26 mouse cellular contexts compared by ENCODE assay signal in genomic region chr15:61532040-61532439, GRCm38 (mm10).
A peak's percentile ranks its signal among the peaks of the same experiment; 100 is the strongest.
DNase-seq lines count a peak whose midpoint lies in the region; ATAC-seq lines count a peak whose summit lies in the region.
"Had no signal": no experiment of that assay in that cellular context is flagged by ENCODE, and none has a peak within 500 bp of the region (broad histone marks: within the 10 kb centered on the region; RNA-seq: fewer than 3 reads in every experiment).

No protein-coding gene starts in this region.

- no peak overlapping the region for H3K4me3 ChIP-seq in heart, embryonic 12.5 days
- no peak overlapping the region for H3K4me3 ChIP-seq in hindbrain, embryonic 11.5 days (ENCODE audit: low read depth, low read length)
- H3K4me3 ChIP-seq: forebrain, embryonic 10.5 days; heart, embryonic 15.5 days; intestine, embryonic 15.5 days; limb, embryonic 13.5 days; liver, embryonic 13.5 days; midbrain, embryonic 10.5 days had no signal

- no peaks in the 10 kb centered on the region for H3K9me3 ChIP-seq in heart, embryonic 12.5 days (replicated peaks)
- no peaks in the 10 kb centered on the region for H3K9me3 ChIP-seq in hindbrain, embryonic 11.5 days (ENCODE audit: control insufficient read depth, low read length)
- H3K9me3 ChIP-seq: forebrain, embryonic 10.5 days; heart, embryonic 15.5 days; intestine, embryonic 15.5 days; limb, embryonic 13.5 days; liver, embryonic 13.5 days; midbrain, embryonic 10.5 days had no signal

- no peaks in the 10 kb centered on the region for H3K36me3 ChIP-seq in heart, embryonic 12.5 days
- no peaks in the 10 kb centered on the region for H3K36me3 ChIP-seq in hindbrain, embryonic 11.5 days (ENCODE audit: control insufficient read depth, insufficient read depth, low read length)
- H3K36me3 ChIP-seq: forebrain, embryonic 10.5 days; heart, embryonic 15.5 days; intestine, embryonic 15.5 days; limb, embryonic 13.5 days; liver, embryonic 13.5 days; midbrain, embryonic 10.5 days had no signal

- peaks cover 13% of the 10 kb centered on the region for H3K4me1 ChIP-seq in heart, embryonic 12.5 days (replicated peaks)
- H3K4me1 ChIP-seq in hindbrain, embryonic 11.5 days (replicated peaks; ENCODE audit: control insufficient read depth, insufficient read depth, low read length) = no peaks in the 10 kb centered on the region
- H3K4me1 ChIP-seq: limb, embryonic 13.5 days; liver, embryonic 13.5 days had no signal

- no peaks in the 10 kb centered on the region for H3K27me3 ChIP-seq in heart, embryonic 12.5 days (replicated peaks)
- H3K27me3 ChIP-seq in hindbrain, embryonic 11.5 days (ENCODE audit: control insufficient read depth, insufficient read depth, low read length) = no peaks in the 10 kb centered on the region
- H3K27me3 ChIP-seq: heart, embryonic 15.5 days; intestine, embryonic 15.5 days; limb, embryonic 13.5 days; liver, embryonic 13.5 days had no signal

- DNase-seq in heart, adult 11 months = peak; percentile 87
- DNase-seq in 3134 (ENCODE audit: extremely low read depth, insufficient read length, low spot score) (peak; percentile 42), R1 (ENCODE audit: low read depth, low spot score) (peak; percentile 26)
- peak; percentile 41 for DNase-seq in lung, postnatal 25 days (ENCODE audit: low spot score)
- no peak for DNase-seq in T-cell, adult 2 months (ENCODE audit: low spot score)
- DNase-seq in hindbrain, embryonic 11.5 days (ENCODE audit: low spot score) = no peak
- DNase-seq in c-Kit-positive CD71-positive TER-119-positive erythroid progenitor cells, embryonic 14.5 days (ENCODE audit: low spot score) = no peak
- DNase-seq: adrenal gland, postnatal 14 days; cerebellum, adult 8-10 months; cerebellum, postnatal 36 days; embryo, embryonic 11 days; forebrain, postnatal 0 days; gastrocnemius, postnatal 14 days; kidney, postnatal 25 days; liver, embryonic 13.5 days; right cerebral cortex, postnatal 14 days; thymus, postnatal 14 days had no signal

- ATAC-seq in heart, embryonic 12.5 days (ENCODE audit: insufficient number of reproducible peaks, low FRiP score) = no peak
- no peak for ATAC-seq in hindbrain, embryonic 11.5 days (ENCODE audit: low FRiP score)
- ATAC-seq: forebrain, postnatal 0 days; hindbrain, embryonic 16.5 days; midbrain, embryonic 16.5 days had no signal

- WGBS in heart, embryonic 12.5 days = 63% methylated on average over 2 of the region's 2 CpGs
- 80% methylated on average over 2 of the region's 2 CpGs for WGBS in hindbrain, embryonic 11.5 days

- no peak overlapping the region for H3K27ac ChIP-seq in heart, embryonic 12.5 days (ENCODE audit: poor library complexity, severe bottlenecking)
- no peak overlapping the region for H3K27ac ChIP-seq in hindbrain, embryonic 11.5 days (ENCODE audit: low read depth, low read length)
- H3K27ac ChIP-seq: forebrain, embryonic 10.5 days; heart, embryonic 15.5 days; intestine, embryonic 15.5 days; limb, embryonic 13.5 days; liver, embryonic 13.5 days; macrophage; midbrain, embryonic 10.5 days had no signal

- H3K4me2 ChIP-seq in heart, embryonic 12.5 days = no peak overlapping the region
- H3K4me2 ChIP-seq in hindbrain, embryonic 11.5 days (replicated peaks; ENCODE audit: low read depth, low read length) = no peak overlapping the region
- H3K4me2 ChIP-seq: heart, embryonic 15.5 days; intestine, embryonic 15.5 days; limb, embryonic 13.5 days; liver, embryonic 13.5 days had no signal

- H3K9ac ChIP-seq in heart, embryonic 12.5 days = no peak overlapping the region
- no peak overlapping the region for H3K9ac ChIP-seq in hindbrain, embryonic 11.5 days (ENCODE audit: low read depth, low read length)
- H3K9ac ChIP-seq: forebrain, postnatal 0 days; heart, embryonic 15.5 days; intestine, embryonic 15.5 days; limb, embryonic 13.5 days; liver, embryonic 13.5 days had no signal

Comparison
In these comparisons a context has a peak if more than half of its experiments do, and no peak if none do; other contexts are left out.
1. DNase-seq: peak in heart, adult 11 months (single experiment), 3134 (single experiment), R1 (single experiment) and lung, postnatal 25 days (single experiment); none in T-cell, adult 2 months (single experiment), hindbrain, embryonic 11.5 days (single experiment) and c-Kit-positive CD71-positive TER-119-positive erythroid progenitor cells, embryonic 14.5 days (single experiment).